Comparison of ENCODE assay signal across 8 mouse cellular contexts in genomic region chr8:70816679-70817078, GRCm38 (mm10). TPM values are rescaled to one million over a fixed set of nuclear protein-coding genes. Genes with fewer than 3 reads are reported as not detected.
DNase-seq lines count a peak whose midpoint lies in the region; ATAC-seq and TF ChIP-seq lines count a peak whose summit lies in the region.

No protein-coding gene starts in this region.

- H3K9ac ChIP-seq in ES-Bruce4 (ENCODE audit: low read depth, poor library complexity, severe bottlenecking): peak overlapping the region; percentile 10; the same call in 1 of the 2 replicates
- H3K9ac ChIP-seq in forebrain, embryonic 15.5 days (replicated peaks): no peak overlapping the region
- no peak overlapping the region for H3K9ac ChIP-seq in kidney, embryonic 15.5 days
- H3K9ac ChIP-seq in lung, postnatal 0 days (replicated peaks; ENCODE audit: low read depth): no peak overlapping the region

- 8% methylated on average over 29 of the region's 30 CpGs for WGBS in forebrain, embryonic 15.5 days
- WGBS in kidney, embryonic 15.5 days: 10% methylated on average over 29 of the region's 30 CpGs
- WGBS in lung, postnatal 0 days: 11% methylated on average over 25 of the region's 30 CpGs

- H3K4me3 ChIP-seq in ES-Bruce4 (ENCODE audit: low read depth, low read length): peak overlapping the region; percentile 37
- H3K4me3 ChIP-seq in forebrain, embryonic 15.5 days: 0 out of 2 replicates have a peak overlapping the region, but pooled peaks have one; percentile 14
- peak overlapping the region; percentile 25 for H3K4me3 ChIP-seq in kidney, embryonic 15.5 days (replicated peaks)
- H3K4me3 ChIP-seq in lung, postnatal 0 days (ENCODE audit: low read depth, low read length): no peak overlapping the region
- H3K4me3 ChIP-seq in testis, adult 2 months (ENCODE audit: control insufficient read depth, low read depth, low read length): peak overlapping the region; percentile 52

- TF ChIP-seq CTCF in ES-Bruce4 (IDR thresholded peaks at IDR 0.05; ENCODE audit: low read depth, low read length): no peak
- TF ChIP-seq CTCF in lung, postnatal 0 days (IDR thresholded peaks at IDR 0.05): no peak
- no peak for TF ChIP-seq CTCF in testis, adult 2 months (IDR thresholded peaks at IDR 0.05; ENCODE audit: control insufficient read depth, insufficient read depth, insufficient replicate concordance, low read depth, low read length)

- peak; percentile 37 for DNase-seq in 416B (ENCODE audit: low read depth)
- peak; percentile 63 for DNase-seq in lung, postnatal 0 days (ENCODE audit: low spot score)
- DNase-seq in T-cell, adult 2 months (ENCODE audit: low spot score): no peak
- no peak for DNase-seq in gastrocnemius, adult 8-10 months (ENCODE audit: low spot score in 2 of 2)

- no peaks in the 10 kb centered on the region for H3K27me3 ChIP-seq in ES-Bruce4 (ENCODE audit: control insufficient read depth, insufficient read depth, low read length, poor library complexity, severe bottlenecking)
- H3K27me3 ChIP-seq in forebrain, embryonic 15.5 days: peaks cover 2% of the 10 kb centered on the region; the same call in 1 of the 2 replicates
- H3K27me3 ChIP-seq in kidney, embryonic 15.5 days: peaks cover 28% of the 10 kb centered on the region
- no peaks in the 10 kb centered on the region for H3K27me3 ChIP-seq in lung, postnatal 0 days (replicated peaks; ENCODE audit: insufficient read depth, low read length)
- no peaks in the 10 kb centered on the region for H3K27me3 ChIP-seq in testis, adult 2 months (ENCODE audit: control insufficient read depth, insufficient read depth, low read length)

- H3K27ac ChIP-seq in ES-Bruce4 (ENCODE audit: insufficient read depth, low read length): no peak overlapping the region
- no peak overlapping the region for H3K27ac ChIP-seq in forebrain, embryonic 15.5 days (replicated peaks)
- no peak overlapping the region for H3K27ac ChIP-seq in kidney, embryonic 15.5 days
- H3K27ac ChIP-seq in lung, postnatal 0 days (ENCODE audit: low read length): no peak overlapping the region
- no peak overlapping the region for H3K27ac ChIP-seq in testis, adult 2 months (ENCODE audit: control insufficient read depth, insufficient read depth, low read depth, low read length)

- no peak for TF ChIP-seq EP300 in ES-Bruce4 (IDR thresholded peaks at IDR 0.05; ENCODE audit: insufficient read depth, low read depth, low read length)
- no peak for TF ChIP-seq EP300 in lung, postnatal 0 days (IDR thresholded peaks at IDR 0.05)

- no peaks in the 10 kb centered on the region for H3K9me3 ChIP-seq in ES-Bruce4 (replicated peaks; ENCODE audit: control insufficient read depth, insufficient read depth, low read length, poor library complexity, severe bottlenecking)
- H3K9me3 ChIP-seq in forebrain, embryonic 15.5 days: no peaks in the 10 kb centered on the region
- H3K9me3 ChIP-seq in kidney, embryonic 15.5 days (replicated peaks): no peaks in the 10 kb centered on the region; the same call in 1 of the 2 replicates
- H3K9me3 ChIP-seq in lung, postnatal 0 days (ENCODE audit: low read length): no peaks in the 10 kb centered on the region

- no peaks in the 10 kb centered on the region for H3K4me1 ChIP-seq in ES-Bruce4 (ENCODE audit: control insufficient read depth, insufficient read depth, low read length)
- H3K4me1 ChIP-seq in forebrain, embryonic 15.5 days: peaks cover 4% of the 10 kb centered on the region; the same call in 1 of the 2 replicates
- H3K4me1 ChIP-seq in kidney, embryonic 15.5 days: peaks cover 37% of the 10 kb centered on the region
- H3K4me1 ChIP-seq in lung, postnatal 0 days (ENCODE audit: insufficient read depth, low read depth, low read length): no peaks in the 10 kb centered on the region
- H3K4me1 ChIP-seq in testis, adult 2 months (ENCODE audit: control insufficient read depth, insufficient read depth, low read length): peaks cover 19% of the 10 kb centered on the region

- no peaks in the 10 kb centered on the region for H3K36me3 ChIP-seq in ES-Bruce4 (ENCODE audit: control insufficient read depth, insufficient read depth, low read length, poor library complexity, severe bottlenecking)
- no peaks in the 10 kb centered on the region for H3K36me3 ChIP-seq in forebrain, embryonic 15.5 days
- no peaks in the 10 kb centered on the region for H3K36me3 ChIP-seq in kidney, embryonic 15.5 days
- no peaks in the 10 kb centered on the region for H3K36me3 ChIP-seq in lung, postnatal 0 days (ENCODE audit: insufficient read depth, low read length)
- H3K36me3 ChIP-seq in testis, adult 2 months (ENCODE audit: control insufficient read depth, insufficient read depth, low read length): no peaks in the 10 kb centered on the region

- TF ChIP-seq POLR2A in ES-Bruce4 (IDR thresholded peaks at IDR 0.05; ENCODE audit: insufficient read depth, low read length): no peak
- no peak for TF ChIP-seq POLR2A in testis, adult 2 months (IDR thresholded peaks at IDR 0.05; ENCODE audit: control insufficient read depth, low read depth, low read length)

- H3K4me2 ChIP-seq in forebrain, embryonic 15.5 days (replicated peaks): 0 out of 2 replicates have a peak overlapping the region, but pooled peaks have one; percentile 14
- peak overlapping the region; percentile 58 for H3K4me2 ChIP-seq in kidney, embryonic 15.5 days
- peak overlapping the region; percentile 28; the same call in 1 of the 2 replicates for H3K4me2 ChIP-seq in lung, postnatal 0 days (replicated peaks; ENCODE audit: low read depth, low read length)

- ATAC-seq in forebrain, embryonic 15.5 days (replicated peaks): peak; percentile 39; the same call in 1 of the 2 replicates
- peak; percentile 43 for ATAC-seq in kidney, embryonic 15.5 days (replicated peaks; ENCODE audit: low FRiP score)
- ATAC-seq in lung, postnatal 0 days: peak; percentile 66

RNA-seq across cellular contexts. Expression of gene Il12rb1, which starts 8.4 kb away (rescaled TPM):
- 1.1 and 2.0 TPM in 2 replicates for polyA plus RNA-seq in ES-Bruce4 (2011; ENCODE audit: insufficient read depth, insufficient read length, low read depth, missing spikeins)
- polyA plus RNA-seq in forebrain, embryonic 15.5 days (2015; fragmentation: Nextera tagmentation; extraction: Ambion mirVana): 0.08 and 0.18 TPM in 2 replicates
- polyA plus RNA-seq in kidney, embryonic 15.5 days (2015; fragmentation: Nextera tagmentation; extraction: Ambion mirVana): 0.09 and 0.12 TPM in 2 replicates
- polyA plus RNA-seq in lung, postnatal 0 days (2015; fragmentation: Nextera tagmentation; extraction: Ambion mirVana): 0.13 and 0.16 TPM in 2 replicates
- polyA plus RNA-seq in testis, adult 2 months (2012; rRNA removed): 0.25 and 0.40 TPM in 2 replicates
- not detected for total RNA-seq in gastrocnemius, adult 8-10 months (2022)

RNA-seq across cellular contexts. Expression of gene Mast3, which starts 11.8 kb away (rescaled TPM):
- polyA plus RNA-seq in ES-Bruce4 (2011; ENCODE audit: insufficient read depth, insufficient read length, low read depth, missing spikeins): 9.1 and 10.9 TPM in 2 replicates
- 24.6 and 25.0 TPM in 2 replicates for polyA plus RNA-seq in forebrain, embryonic 15.5 days (2015; fragmentation: Nextera tagmentation; extraction: Ambion mirVana)
- 12.9 and 18.1 TPM in 2 replicates for polyA plus RNA-seq in kidney, embryonic 15.5 days (2015; fragmentation: Nextera tagmentation; extraction: Ambion mirVana)
- polyA plus RNA-seq in lung, postnatal 0 days (2015; fragmentation: Nextera tagmentation; extraction: Ambion mirVana): 7.3 and 7.6 TPM in 2 replicates
- polyA plus RNA-seq in testis, adult 2 months (2012; rRNA removed): 11.0 and 13.1 TPM in 2 replicates
- 1 to 10 TPM; 1.7 to 4.5 (median 2.4) TPM for total RNA-seq in gastrocnemius, adult 8-10 months (2022)

RNA-seq across cellular contexts. Expression of gene Arrdc2, which starts 22.8 kb away (rescaled TPM):
- 11.1 and 12.1 TPM in 2 replicates for polyA plus RNA-seq in ES-Bruce4 (2011; ENCODE audit: insufficient read depth, insufficient read length, low read depth, missing spikeins)
- polyA plus RNA-seq in forebrain, embryonic 15.5 days (2015; fragmentation: Nextera tagmentation; extraction: Ambion mirVana): 9.0 and 9.6 TPM in 2 replicates
- 5.0 and 6.5 TPM in 2 replicates for polyA plus RNA-seq in kidney, embryonic 15.5 days (2015; fragmentation: Nextera tagmentation; extraction: Ambion mirVana)
- 9.4 and 10.7 TPM in 2 replicates for polyA plus RNA-seq in lung, postnatal 0 days (2015; fragmentation: Nextera tagmentation; extraction: Ambion mirVana)
- polyA plus RNA-seq in testis, adult 2 months (2012; rRNA removed): 17.1 and 19.4 TPM in 2 replicates
- total RNA-seq in gastrocnemius, adult 8-10 months (2022): 100 to 1,000 TPM in 1 of 4 experiments, 10 to 100 TPM in 3; 38.9 to 177 (median 68.9) TPM

RNA-seq across cellular contexts. Expression of gene Pik3r2, which starts 40.2 kb away (rescaled TPM):
- 20.1 and 25.1 TPM in 2 replicates for polyA plus RNA-seq in ES-Bruce4 (2011; ENCODE audit: insufficient read depth, insufficient read length, low read depth, missing spikeins)
- polyA plus RNA-seq in forebrain, embryonic 15.5 days (2015; fragmentation: Nextera tagmentation; extraction: Ambion mirVana): 126 and 127 TPM in 2 replicates
- 58.0 and 66.9 TPM in 2 replicates for polyA plus RNA-seq in kidney, embryonic 15.5 days (2015; fragmentation: Nextera tagmentation; extraction: Ambion mirVana)
- 28.0 and 30.5 TPM in 2 replicates for polyA plus RNA-seq in lung, postnatal 0 days (2015; fragmentation: Nextera tagmentation; extraction: Ambion mirVana)
- polyA plus RNA-seq in testis, adult 2 months (2012; rRNA removed): 25.1 and 30.8 TPM in 2 replicates
- total RNA-seq in gastrocnemius, adult 8-10 months (2022): 10 to 100 TPM; 14.5 to 17.4 (median 16.0) TPM

RNA-seq across cellular contexts. Expression of gene Kcnn1, which starts 46.4 kb away (rescaled TPM):
- polyA plus RNA-seq in ES-Bruce4 (2011; ENCODE audit: insufficient read depth, insufficient read length, low read depth, missing spikeins): 3.2 and 3.5 TPM in 2 replicates
- 12.4 and 14.3 TPM in 2 replicates for polyA plus RNA-seq in forebrain, embryonic 15.5 days (2015; fragmentation: Nextera tagmentation; extraction: Ambion mirVana)
- 2.6 and 2.9 TPM in 2 replicates for polyA plus RNA-seq in kidney, embryonic 15.5 days (2015; fragmentation: Nextera tagmentation; extraction: Ambion mirVana)
- 0.24 and 0.25 TPM in 2 replicates for polyA plus RNA-seq in lung, postnatal 0 days (2015; fragmentation: Nextera tagmentation; extraction: Ambion mirVana)
- polyA plus RNA-seq in testis, adult 2 months (2012; rRNA removed): 0.72 and 1.5 TPM in 2 replicates
- total RNA-seq in gastrocnemius, adult 8-10 months (2022): 10 to 100 TPM; 18.0 to 21.5 (median 20.5) TPM

Comparison
In these comparisons a context has a peak if more than half of its experiments do, and no peak if none do; other contexts are left out.
1. DNase-seq: peak in 416B (single experiment) and lung, postnatal 0 days (single experiment); none in T-cell, adult 2 months (single experiment) and gastrocnemius, adult 8-10 months (0 of 2).
2. Peak in every context shown above with its lines, with median percentiles within 50 percentile points of each other: ATAC-seq and H3K4me2 ChIP-seq.